Mouse (Mus musculus): ENCODE measurements around the gene Cacna1g.

Cacna1g gene

GRCm38 (mm10) chr11:94483436-94483835, 9.4 kb upstream of the Cacna1g start:
- in situ Hi-C loops (cut with MboI; ENCODE audit: unreplicated experiment in 2 of 2), result loop anchor here (5.0 to 10.0 kb wide), 4 partner anchors 146 to 351 kb away; no protein-coding TSS in a partner anchor

GRCm38 (mm10) chr11:94482738-94483137, 8.7 kb upstream of the Cacna1g start:
- in situ Hi-C loops (cut with MboI; ENCODE audit: unreplicated experiment in 2 of 2), result loop anchor here (5.0 to 10.0 kb wide), 4 partner anchors 145 to 350 kb away; no protein-coding TSS in a partner anchor

DNA sequence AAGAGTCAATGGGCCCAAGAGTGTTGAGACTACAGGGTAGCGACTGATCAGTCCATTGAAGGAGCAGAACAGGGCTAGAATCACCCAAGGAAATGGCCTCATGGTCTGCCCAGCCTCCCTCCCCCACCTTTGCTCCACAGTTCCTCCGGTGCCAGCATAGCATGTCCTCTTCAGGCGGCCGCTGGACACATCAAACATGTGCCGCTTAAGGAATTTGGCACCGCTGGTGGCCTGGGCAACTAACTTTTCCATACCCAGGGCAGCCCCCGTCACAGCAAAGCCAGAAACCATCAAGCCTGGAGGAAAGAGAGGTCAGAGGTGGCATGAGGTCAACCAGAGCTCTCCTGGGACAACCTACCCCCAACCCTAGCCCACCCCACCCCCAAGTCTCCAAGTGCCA, 8.0 kb upstream of the Cacna1g start:
- in situ Hi-C loops (cut with MboI; ENCODE audit: unreplicated experiment in 2 of 2), result loop anchor here (5.0 to 10.0 kb wide), 4 partner anchors 145 to 350 kb away; no protein-coding TSS in a partner anchor

DNA sequence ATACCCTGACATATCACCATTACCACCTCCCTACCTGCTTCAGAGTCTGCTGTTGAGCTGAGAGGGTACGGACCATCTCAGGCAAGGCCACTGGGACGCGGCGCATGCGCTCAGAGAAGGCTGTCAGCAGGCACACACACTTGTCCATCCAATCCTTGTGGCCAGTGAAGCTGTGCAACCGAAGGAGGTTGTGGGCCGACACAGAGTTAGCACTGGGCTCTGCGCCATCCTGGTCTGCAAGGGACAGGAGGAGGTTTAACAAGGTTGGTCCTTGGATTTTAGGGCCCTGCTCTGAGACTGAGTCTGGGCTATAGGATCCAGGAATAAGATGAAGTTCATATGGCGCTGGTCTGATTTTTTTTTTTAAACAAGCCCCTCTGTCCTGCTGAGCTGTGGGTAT, 6.4 kb upstream of the Cacna1g start:
- in situ Hi-C loops (cut with MboI; ENCODE audit: unreplicated experiment in 2 of 2), result loop anchor here (5.0 to 10.0 kb wide), 4 partner anchors 143 to 348 kb away; no protein-coding TSS in a partner anchor

GRCm38 (mm10) chr11:94477651-94478050, 3.7 kb upstream of the Cacna1g start:
- in situ Hi-C loops (cut with MboI; ENCODE audit: unreplicated experiment in 2 of 2), result no loop called here

- in situ Hi-C loops (cut with MboI; ENCODE audit: unreplicated experiment in 2 of 2), result no loop called here
Observed at GRCm38 (mm10) chr11:94475722-94476121, 1.7 kb upstream of the Cacna1g start.

DNA sequence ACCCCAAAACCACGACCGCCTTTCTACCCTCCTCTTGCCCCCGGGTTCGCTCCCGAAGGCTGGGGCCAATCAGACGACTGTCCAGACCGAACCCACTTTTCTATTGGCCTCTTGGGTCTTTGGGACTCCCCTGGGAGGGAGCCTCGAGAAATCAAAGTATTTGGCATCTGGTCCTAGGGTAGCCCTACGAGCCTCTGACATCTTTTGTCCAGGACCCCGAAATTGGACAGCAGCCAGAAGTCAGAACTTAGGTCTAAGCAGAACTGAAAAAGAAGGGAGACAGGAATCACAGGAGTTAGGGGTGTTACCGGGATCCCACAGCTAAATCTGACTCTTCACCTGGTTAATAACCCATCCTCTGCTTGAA, 529 bp upstream of the Cacna1g start:
- in situ Hi-C loops (cut with MboI; ENCODE audit: unreplicated experiment in 2 of 2), result no loop called here

- in situ Hi-C loops (cut with MboI; ENCODE audit: unreplicated experiment in 2 of 2), result no loop called here
Observed at GRCm38 (mm10) chr11:94472916-94473706, 887 bp downstream of the Cacna1g start.

- in situ Hi-C loops (cut with MboI; ENCODE audit: unreplicated experiment in 2 of 2), result no loop called here
Observed at GRCm38 (mm10) chr11:94472585-94472915, 1.4 kb downstream of the Cacna1g start.

GRCm38 (mm10) chr11:94471740-94472584, 2.0 kb downstream of the Cacna1g start:
- in situ Hi-C loops (cut with MboI; ENCODE audit: unreplicated experiment in 2 of 2), result no loop called here

DNA sequence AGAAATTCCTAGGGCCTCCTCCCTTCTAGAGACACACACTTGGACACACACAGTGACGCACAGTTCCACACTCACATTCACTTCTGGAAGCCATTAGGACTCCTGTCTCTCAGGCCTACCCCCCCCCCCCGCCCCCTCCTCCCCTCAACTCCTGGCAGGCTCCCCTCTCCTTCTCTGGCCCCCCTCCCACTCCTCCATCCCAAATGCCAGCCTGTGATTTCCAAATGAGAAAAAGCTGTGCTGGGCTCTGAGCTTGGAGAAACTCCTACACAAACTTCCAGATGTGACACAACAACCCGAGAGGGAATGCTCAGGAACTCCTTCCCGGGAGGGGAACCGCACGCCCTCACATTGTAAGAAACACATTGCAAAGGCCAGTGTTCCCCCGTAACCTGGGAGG, 3.6 kb downstream of the Cacna1g start:
- in situ Hi-C loops (cut with MboI; ENCODE audit: unreplicated experiment in 2 of 2), result no loop called here

DNA sequence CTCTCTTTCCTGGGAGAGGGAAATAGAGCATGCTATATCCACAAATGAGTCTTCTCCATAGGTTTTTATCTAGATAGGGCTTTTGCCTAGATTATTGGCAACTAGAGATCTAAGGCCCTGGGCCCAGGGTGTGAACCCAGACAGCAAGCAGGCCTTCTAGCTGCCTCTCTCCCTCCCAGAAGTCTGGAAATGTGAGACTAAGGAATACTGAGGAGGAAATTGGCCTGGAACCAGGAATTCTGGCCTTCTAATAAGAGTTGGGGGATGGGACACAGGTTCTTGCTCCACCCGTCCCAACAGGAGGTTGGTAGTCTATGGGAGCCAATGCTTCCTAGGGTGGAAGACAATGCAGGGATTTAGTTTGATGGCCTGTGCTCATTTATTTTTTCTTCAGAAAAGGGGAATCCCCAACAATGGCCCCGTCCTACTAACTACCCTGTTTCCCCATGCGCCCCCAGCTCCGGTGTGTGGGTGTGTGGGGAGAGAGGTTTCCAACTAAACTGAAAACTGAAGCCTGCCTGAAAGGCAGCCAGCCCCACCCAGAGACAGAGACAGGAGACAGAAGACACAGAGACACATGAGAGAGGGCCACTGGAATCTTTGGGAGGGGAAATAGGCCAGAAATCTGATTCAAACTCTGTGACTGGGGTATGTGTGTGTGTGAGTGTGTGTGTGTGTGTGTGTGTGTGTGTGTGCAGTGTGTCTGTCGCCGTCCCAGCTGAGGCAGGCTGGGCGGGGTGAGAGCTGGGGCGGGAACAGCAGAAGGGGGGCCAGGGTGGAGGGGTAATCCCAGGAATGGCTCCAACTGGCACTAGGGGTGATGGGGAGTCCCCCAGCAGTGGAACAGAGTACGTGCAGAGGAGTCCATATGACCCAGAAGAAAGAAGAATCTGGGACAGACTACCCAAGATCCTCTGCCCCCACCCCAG, 4.6 kb downstream of the Cacna1g start:
- in situ Hi-C loops (cut with MboI; ENCODE audit: unreplicated experiment in 2 of 2), result no loop called here

DNA sequence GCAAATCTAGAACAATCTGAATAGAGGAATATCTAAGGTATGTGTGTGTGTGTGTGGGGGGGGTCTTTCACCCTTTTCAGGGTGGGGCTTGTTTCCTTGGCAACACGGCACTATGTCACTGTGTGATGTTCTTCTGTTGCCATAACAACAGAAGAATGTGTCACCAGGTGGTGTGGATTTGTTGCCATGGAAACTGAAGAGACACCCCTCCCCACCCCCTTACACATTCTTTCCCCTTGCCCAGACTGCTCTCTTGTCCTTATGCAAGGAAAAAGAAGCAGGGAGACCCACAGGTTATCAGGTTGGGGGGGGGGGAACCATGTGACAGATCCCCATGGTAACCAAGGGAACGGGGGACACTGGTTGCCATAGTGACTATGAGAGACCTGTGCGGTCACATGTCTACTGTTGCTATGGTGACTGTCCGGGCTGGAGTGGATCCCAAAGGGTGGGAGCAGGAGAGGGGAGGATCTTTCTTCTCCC, 5.4 kb downstream of the Cacna1g start:
- in situ Hi-C loops (cut with MboI; ENCODE audit: unreplicated experiment in 2 of 2), result no loop called here

- in situ Hi-C loops (cut with MboI; ENCODE audit: unreplicated experiment in 2 of 2), result no loop called here
Observed at GRCm38 (mm10) chr11:94466333-94466855, 7.6 kb downstream of the Cacna1g start.

DNA sequence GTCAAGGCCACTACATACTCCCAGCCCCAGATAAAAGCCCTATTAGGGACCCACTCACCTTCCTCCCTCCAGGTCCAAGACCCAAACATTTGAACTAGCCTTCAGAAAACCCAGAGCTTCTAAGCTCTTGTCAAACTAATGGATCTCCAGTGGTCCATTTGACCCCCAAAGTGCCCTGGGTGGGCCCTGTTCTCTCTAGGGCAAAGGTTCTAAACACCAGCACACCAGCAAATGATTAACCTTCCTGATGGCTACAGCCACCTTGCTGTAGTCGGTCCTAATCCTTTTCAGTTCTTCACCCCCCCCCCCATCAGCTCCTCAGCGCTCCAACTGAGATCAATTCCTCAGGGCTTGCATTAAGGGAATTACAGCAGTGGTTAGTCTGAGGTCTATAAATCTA, 9.8 kb downstream of the Cacna1g start:
- in situ Hi-C loops (cut with MboI; ENCODE audit: unreplicated experiment in 2 of 2), result no loop called here

DNA sequence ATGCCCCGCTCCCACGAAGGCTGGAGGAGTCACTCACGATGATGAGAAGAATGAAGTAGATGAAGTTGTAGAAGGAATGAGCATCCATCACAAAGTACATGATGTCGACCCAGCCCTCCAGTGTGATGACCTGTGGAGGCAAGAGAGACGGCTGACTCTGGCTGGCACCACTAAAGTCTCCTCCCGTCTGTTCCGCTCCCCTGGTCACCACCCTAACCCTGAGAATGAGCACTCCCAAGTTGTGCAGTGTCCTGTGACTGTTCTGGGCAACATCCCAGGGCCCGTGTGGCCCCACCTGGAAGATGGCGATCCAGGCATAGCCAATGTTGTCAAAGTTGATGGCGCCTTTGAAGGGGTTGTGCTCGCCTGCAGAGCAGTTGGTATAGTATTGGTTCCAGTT, 12.1 kb downstream of the Cacna1g start:
- in situ Hi-C loops (cut with MboI; ENCODE audit: unreplicated experiment in 2 of 2), result no loop called here

GRCm38 (mm10) chr11:94457001-94457400, 17.0 kb downstream of the Cacna1g start:
- in situ Hi-C loops (cut with MboI; ENCODE audit: unreplicated experiment in 2 of 2), result no loop called here

DNA sequence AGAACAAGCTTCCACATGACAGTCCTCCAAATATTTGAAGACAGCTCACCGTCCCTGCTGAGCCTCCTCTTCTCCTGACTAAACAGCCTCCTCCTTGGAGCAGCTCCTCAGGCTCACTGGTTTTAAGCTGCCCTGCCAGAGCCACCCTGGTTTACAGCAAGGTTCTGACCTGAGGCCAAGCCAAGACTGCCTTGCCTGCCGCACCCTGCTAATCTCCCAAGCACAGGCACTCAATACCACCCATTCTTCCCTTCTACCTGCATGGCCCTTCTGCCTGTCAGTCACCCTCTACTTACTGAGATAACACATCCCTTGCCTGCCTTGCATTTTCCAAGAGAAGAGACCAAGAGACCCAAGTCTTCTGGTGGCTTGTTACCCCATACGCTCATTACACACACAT, 17.7 kb downstream of the Cacna1g start:
- in situ Hi-C loops (cut with MboI; ENCODE audit: unreplicated experiment in 2 of 2), result no loop called here

GRCm38 (mm10) chr11:94455161-94455820, 18.7 kb downstream of the Cacna1g start:
- in situ Hi-C loops (cut with MboI; ENCODE audit: unreplicated experiment in 2 of 2), result no loop called here

- in situ Hi-C loops (cut with MboI; ENCODE audit: unreplicated experiment in 2 of 2), result no loop called here
Observed at GRCm38 (mm10) chr11:94454756-94455155, 19.2 kb downstream of the Cacna1g start.
